Mouse (Mus musculus): ENCODE results near the gene Phykpl.

- TF ChIP-seq CTCF (IDR thresholded peaks at IDR 0.05; ENCODE audit: low read depth) (no peak), EP300 (IDR thresholded peaks at IDR 0.05; ENCODE audit: low read depth) (no peak)
These were observed 34.4 kb downstream of the Phykpl start for GRCm38 (mm10) chr11:51618894-51619408.
